Mouse (Mus musculus) colon, adult 2 months (tissue): ENCODE data around the gene Ehd1. TPM values are rescaled to one million over a fixed set of nuclear protein-coding genes. Genes with fewer than 3 reads are reported as not detected.

Experiments used
- polyA plus RNA-seq: library from polyadenylated mRNA; depleted of rRNA; stranded (reverse); fragments of >200 nt; gene quantifications from 2 replicates; pipeline ENCODE4 v1.2.3, GENCODE M21; 2012; rRNA removed

The Ehd1 gene
- polyA plus RNA-seq: 286 and 304 TPM in 2 replicates

DNA sequence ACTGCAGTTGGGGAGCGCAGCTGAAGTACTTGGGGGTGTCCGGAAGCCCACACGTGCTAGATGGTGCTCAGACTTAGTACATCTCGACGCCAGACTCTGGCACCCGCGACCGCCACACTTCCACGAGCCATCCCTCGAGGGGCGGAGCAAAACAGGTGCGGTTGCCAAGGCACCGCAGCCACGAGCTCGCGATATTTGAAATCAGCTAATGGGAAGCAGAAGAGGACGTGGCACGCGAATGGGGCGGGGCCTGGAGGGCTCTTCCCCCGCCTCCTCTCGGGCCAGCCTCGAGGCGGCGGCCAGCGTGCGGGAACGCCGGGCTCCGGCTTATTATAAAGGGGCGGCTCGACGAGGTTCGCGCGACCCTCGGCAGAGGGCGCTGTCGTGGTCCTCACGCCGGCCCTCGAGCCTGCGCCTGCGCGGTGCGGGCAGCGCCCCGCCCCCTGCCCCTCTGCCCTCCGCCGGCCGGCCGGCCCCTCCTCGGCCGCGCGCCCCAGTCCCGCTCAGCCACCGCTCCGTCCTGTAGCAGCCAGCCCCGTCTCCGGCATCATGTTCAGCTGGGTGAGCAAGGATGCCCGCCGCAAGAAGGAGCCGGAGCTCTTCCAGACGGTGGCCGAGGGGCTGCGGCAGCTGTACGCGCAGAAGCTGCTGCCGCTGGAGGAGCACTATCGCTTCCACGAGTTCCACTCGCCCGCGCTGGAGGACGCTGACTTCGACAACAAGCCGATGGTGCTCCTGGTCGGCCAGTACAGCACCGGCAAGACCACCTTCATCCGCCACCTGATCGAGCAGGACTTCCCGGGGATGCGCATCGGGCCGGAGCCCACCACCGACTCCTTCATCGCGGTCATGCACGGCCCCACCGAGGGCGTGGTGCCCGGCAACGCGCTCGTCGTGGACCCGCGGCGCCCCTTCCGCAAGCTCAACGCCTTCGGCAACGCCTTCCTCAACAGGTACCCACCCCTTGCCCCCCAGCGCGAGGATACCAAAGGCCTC is at the start of gene Ehd1:
TSS of gene Ehd1 (plus strand) at position 300 of the 996 bp plus-strand sequence.

GRCm38 (mm10) chr19:6235084-6236052 is 41.2 kb upstream of the Ehd1 start, which contains the start of gene Ppp2r5b:
TSS of gene Ppp2r5b (minus strand) at chr19:6235872.

GRCm38 (mm10) chr19:6241274-6242107 is 35.0 kb upstream of the Ehd1 start, which contains the start of gene Atg2a:
TSS of gene Atg2a (plus strand) at chr19:6241668.

DNA sequence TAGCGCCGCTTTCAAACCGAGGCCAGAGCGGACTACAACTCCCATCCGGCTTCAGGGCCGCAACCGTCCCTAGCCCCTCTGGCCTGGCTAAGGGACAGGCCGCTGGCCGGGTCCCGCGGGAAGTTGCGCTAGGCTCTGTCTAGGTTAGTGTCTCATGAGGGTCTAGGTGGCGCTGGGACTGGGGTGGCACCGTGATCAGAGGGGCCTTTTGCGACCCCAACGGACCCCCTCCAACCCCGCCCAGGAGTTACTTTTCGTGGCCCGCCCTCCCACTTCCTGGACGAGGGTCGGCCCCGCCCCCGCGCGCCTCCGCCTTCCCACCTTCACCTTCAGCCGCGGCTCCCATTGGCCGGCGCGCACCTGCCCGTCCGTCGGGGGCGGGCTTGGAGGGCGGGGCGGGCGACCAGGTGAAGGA is 29.6 kb downstream of the Ehd1 start, which contains the start of gene Cdc42bpg:
TSS of gene Cdc42bpg (plus strand) at position 320 of the 415 bp plus-strand sequence.

DNA sequence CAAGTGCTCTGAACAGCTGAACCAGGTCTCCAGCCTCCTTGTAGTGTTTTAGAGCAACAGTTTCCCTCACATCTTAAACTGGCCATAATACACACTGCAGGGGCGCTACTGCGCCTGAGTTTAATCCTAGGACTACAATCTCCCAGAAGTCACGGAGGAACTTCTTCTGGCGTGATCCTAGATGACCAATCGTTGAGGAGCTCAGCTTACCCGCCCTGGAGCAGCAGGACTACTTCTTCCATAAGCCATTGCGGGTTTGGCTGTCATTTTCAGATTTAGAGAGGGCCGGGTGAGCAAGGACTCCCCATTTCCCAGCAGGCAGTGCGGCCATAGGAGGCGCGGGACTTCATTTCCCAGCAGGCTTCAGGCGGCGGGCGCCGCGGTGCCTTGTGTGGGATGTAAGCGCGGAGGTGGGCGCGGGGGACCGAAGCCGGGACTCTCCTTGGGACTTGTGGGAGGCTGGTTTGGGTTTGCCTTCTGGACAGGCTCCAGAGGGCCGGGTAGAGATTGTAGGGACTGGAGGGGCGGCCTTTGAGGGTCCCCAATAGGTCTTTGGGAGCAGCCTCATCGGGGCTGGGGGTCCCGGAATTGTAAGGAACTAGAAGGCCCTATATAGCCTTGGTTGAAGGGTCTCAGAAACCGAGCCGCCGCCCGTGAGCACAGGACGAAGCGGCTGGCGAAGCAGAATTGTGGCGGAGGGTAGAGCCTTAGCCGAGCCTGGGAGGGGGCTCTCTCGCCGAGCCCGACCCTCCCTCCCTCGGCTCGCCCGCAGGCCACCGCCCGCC is 58.3 kb downstream of the Ehd1 start, which contains the start of gene Men1:
TSS of gene Men1 (plus strand) at position 307 of the 785 bp plus-strand sequence.

DNA sequence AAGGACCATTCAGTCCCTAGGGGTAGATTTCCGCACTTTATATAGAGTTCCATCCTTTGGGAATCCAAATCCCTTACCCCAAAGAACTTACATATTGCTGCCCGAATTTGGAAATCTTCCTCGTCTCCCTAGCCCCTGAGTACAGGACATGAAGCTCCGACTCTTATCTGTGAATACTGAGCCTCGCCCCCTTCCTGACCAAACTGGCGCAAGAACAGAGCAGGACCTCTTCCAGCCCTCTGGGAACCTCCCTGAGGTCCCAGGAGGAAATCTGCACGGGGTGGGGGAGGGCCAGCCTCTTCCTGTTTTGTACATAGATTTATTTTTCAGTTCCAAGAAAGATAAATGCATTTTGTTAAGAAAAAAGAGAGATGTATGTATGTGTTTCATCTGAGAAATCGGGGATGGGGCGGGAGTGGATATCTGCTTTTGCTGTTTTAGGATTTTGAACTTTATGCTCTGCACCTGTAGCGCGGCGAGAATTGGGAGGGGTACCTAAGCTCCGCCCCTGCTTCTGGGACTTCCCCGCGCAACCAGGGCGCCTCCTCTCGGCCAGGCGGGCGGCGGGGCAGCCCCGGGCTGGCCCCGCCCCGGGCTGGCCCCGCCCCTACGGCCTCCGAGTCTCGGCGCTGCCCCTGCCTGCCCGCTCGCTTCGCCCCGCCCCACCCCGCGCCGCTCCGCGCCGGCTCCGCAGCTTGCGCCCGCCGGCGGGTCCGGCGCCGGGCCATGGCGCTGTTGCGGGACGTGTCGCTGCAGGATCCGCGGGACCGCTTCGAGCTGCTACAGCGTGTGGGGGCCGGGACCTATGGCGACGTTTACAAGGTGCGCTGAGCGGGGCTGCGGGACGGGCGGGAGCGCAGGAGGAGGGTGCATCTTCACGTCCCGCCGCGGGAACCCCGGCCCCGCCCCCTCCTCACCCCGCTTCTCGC is 64.3 kb downstream of the Ehd1 start, which contains the start of gene Map4k2:
TSS of gene Map4k2 (plus strand) at position 612 of the 929 bp plus-strand sequence.

Other genes with a start within 250 kb of the Ehd1 start
- 56.5 and 68.0 TPM in 2 replicates for gene Syvn1, start 230.1 kb upstream of the Ehd1 start, polyA plus RNA-seq
- 11.1 and 13.7 TPM in 2 replicates for gene Mrpl49, start 218.9 kb upstream of the Ehd1 start, polyA plus RNA-seq
- gene Fau, start 218.9 kb upstream of the Ehd1 start, polyA plus RNA-seq: 2,245 and 2,287 TPM in 2 replicates
- 81.0 and 86.7 TPM in 2 replicates for gene Znhit2, start 215.5 kb upstream of the Ehd1 start, polyA plus RNA-seq
- 68.6 and 88.1 TPM in 2 replicates for gene Tm7sf2, start 208.4 kb upstream of the Ehd1 start, polyA plus RNA-seq
- 86.3 and 87.2 TPM in 2 replicates for gene Vps51, start 199.5 kb upstream of the Ehd1 start, polyA plus RNA-seq
- 1.3 TPM in 1 of 2 replicates, not detected in the other for gene Tmem262, start 196.7 kb upstream of the Ehd1 start, polyA plus RNA-seq
- gene Gm28374, start 194.5 kb upstream of the Ehd1 start, polyA plus RNA-seq: 0.34 and 0.72 TPM in 2 replicates
- 96.4 and 116 TPM in 2 replicates for gene Zfpl1, start 191.8 kb upstream of the Ehd1 start, polyA plus RNA-seq
- 3.2 and 4.1 TPM in 2 replicates for gene Cdca5, start 191.7 kb upstream of the Ehd1 start, polyA plus RNA-seq
- not detected in 2 replicates for gene AC131692.1, start 182.3 kb upstream of the Ehd1 start, polyA plus RNA-seq
- 17.8 and 47.8 TPM in 2 replicates for gene Naaladl1, start 170.9 kb upstream of the Ehd1 start, polyA plus RNA-seq
- gene Sac3d1, start 158.1 kb upstream of the Ehd1 start, polyA plus RNA-seq: 60.1 and 60.7 TPM in 2 replicates
- gene Snx15, start 148.4 kb upstream of the Ehd1 start, polyA plus RNA-seq: 59.0 and 65.6 TPM in 2 replicates
- 60.8 and 73.8 TPM in 2 replicates for gene Batf2, start 135.7 kb upstream of the Ehd1 start, polyA plus RNA-seq
- gene Arl2, start 135.2 kb upstream of the Ehd1 start, polyA plus RNA-seq: 95.4 and 114 TPM in 2 replicates
- gene Majin, start 92.3 kb upstream of the Ehd1 start, polyA plus RNA-seq: 0.12 and 0.91 TPM in 2 replicates
- gene Gpha2, start 50.3 kb upstream of the Ehd1 start, polyA plus RNA-seq: 0.45 and 0.97 TPM in 2 replicates
- gene Ppp2r5b, start 40.9 kb upstream of the Ehd1 start, polyA plus RNA-seq: 84.5 and 109 TPM in 2 replicates
- gene Atg2a, start 35.1 kb upstream of the Ehd1 start, polyA plus RNA-seq: 61.7 and 63.2 TPM in 2 replicates
- gene Cdc42bpg, start 29.7 kb downstream of the Ehd1 start, polyA plus RNA-seq: 69.5 and 74.2 TPM in 2 replicates
- 50.2 and 51.0 TPM in 2 replicates for gene Men1, start 58.3 kb downstream of the Ehd1 start, polyA plus RNA-seq
- 95.7 and 106 TPM in 2 replicates for gene Map4k2, start 64.4 kb downstream of the Ehd1 start, polyA plus RNA-seq
- gene Sf1, start 87.0 kb downstream of the Ehd1 start, polyA plus RNA-seq: 147 and 199 TPM in 2 replicates
- 14.0 and 16.7 TPM in 2 replicates for gene Pygm, start 107.7 kb downstream of the Ehd1 start, polyA plus RNA-seq
- gene Rasgrp2, start 122.6 kb downstream of the Ehd1 start, polyA plus RNA-seq: 57.1 and 74.3 TPM in 2 replicates
- 4.3 and 5.3 TPM in 2 replicates for gene Nrxn2, start 142.0 kb downstream of the Ehd1 start, polyA plus RNA-seq